8 mouse cellular contexts compared by ENCODE assay signal in the genomic region with DNA sequence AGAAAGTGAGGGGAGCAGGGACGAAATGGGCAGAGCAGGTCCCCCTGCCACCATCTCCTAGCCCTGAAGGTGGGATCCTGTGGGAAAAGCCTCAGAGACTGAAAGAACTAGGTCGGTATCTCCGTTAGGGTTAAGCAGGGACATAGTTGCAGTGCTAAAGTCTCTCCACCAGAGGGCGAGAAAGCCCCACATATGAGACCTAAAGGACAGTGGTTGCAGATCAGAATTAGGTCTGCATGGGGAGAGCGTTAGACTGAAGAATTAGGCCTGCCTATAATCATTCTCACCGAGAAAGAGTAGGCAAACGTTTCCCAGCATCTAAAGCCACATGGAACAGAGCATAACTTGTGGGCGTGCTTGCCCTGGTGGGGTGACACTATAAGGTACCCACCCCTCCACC.
DNase-seq lines count a peak whose midpoint lies in the region; ATAC-seq and TF ChIP-seq lines count a peak whose summit lies in the region.

No protein-coding gene starts in this region.

- WGBS in forebrain, embryonic 11.5 days, result 16% methylated on average over 8 of the region's 8 CpGs
- 16% methylated on average over 8 of the region's 8 CpGs for WGBS in hindbrain, embryonic 10.5 days
- 9% methylated on average over 8 of the region's 8 CpGs for WGBS in lung, adult 2 months

- H3K27me3 ChIP-seq in forebrain, embryonic 11.5 days (ENCODE audit: control insufficient read depth, insufficient read depth, low read length), result no peaks in the 10 kb centered on the region
- peaks cover 19% of the 10 kb centered on the region for H3K27me3 ChIP-seq in hindbrain, embryonic 10.5 days (ENCODE audit: insufficient read depth, poor library complexity, severe bottlenecking)

- H3K9ac ChIP-seq in ES-E14 (ENCODE audit: insufficient read depth, low read depth, low read length, poor library complexity, severe bottlenecking), result no peak overlapping the region
- no peak overlapping the region for H3K9ac ChIP-seq in forebrain, embryonic 11.5 days (ENCODE audit: low read length)

- TF ChIP-seq POLR2A in lung, adult 2 months (IDR thresholded peaks at IDR 0.05; ENCODE audit: borderline replicate concordance, extremely low read depth, low read depth, low read length), result no peak

- H3K36me3 ChIP-seq in ES-E14 (ENCODE audit: control insufficient read depth, insufficient read depth, low read length, poor library complexity, severe bottlenecking), result no peaks in the 10 kb centered on the region
- no peaks in the 10 kb centered on the region for H3K36me3 ChIP-seq in forebrain, embryonic 11.5 days (ENCODE audit: control insufficient read depth, insufficient read depth, low read length)
- H3K36me3 ChIP-seq in hindbrain, embryonic 10.5 days, result no peaks in the 10 kb centered on the region

- peaks cover 0 to under 1% of the 10 kb centered on the region in 2 experiments; a peak in 1 of 4 replicates for H3K4me1 ChIP-seq in ES-E14 (ENCODE audit: control insufficient read depth in 2 of 2, insufficient read depth in 2 of 2, low read length in 2 of 2, poor library complexity in 1 of 2)
- H3K4me1 ChIP-seq in forebrain, embryonic 11.5 days (replicated peaks; ENCODE audit: control insufficient read depth, insufficient read depth, low read length), result no peaks in the 10 kb centered on the region
- H3K4me1 ChIP-seq in hindbrain, embryonic 10.5 days (replicated peaks), result peaks cover 7% of the 10 kb centered on the region; the same call in 1 of the 2 replicates
- peaks cover 2% of the 10 kb centered on the region; the same call in 1 of the 2 replicates for H3K4me1 ChIP-seq in lung, adult 2 months (ENCODE audit: control insufficient read depth, insufficient read depth, low read length)

- DNase-seq in ES-E14 (ENCODE audit: low read depth, low spot score), result peak; percentile 66
- peak; percentile 80 for DNase-seq in c-Kit-negative CD71-positive TER-119-positive erythroid progenitor cells, embryonic 14.5 days (ENCODE audit: low read depth, low spot score)
- peak; percentile 79 for DNase-seq in forebrain, embryonic 11.5 days (ENCODE audit: low spot score)
- peak; percentile 78 for DNase-seq in hindbrain, embryonic 10.5 days (ENCODE audit: low spot score)
- DNase-seq in layer of hippocampus, adult 18-20 months (ENCODE audit: low spot score in 2 of 2), result peak; percentile 70 to 85
- peak; percentile 48 for DNase-seq in lung, adult 2 months
- peak; percentile 26 to 34 for DNase-seq in thymus, postnatal 36 days

- TF ChIP-seq CTCF in lung, adult 2 months (IDR thresholded peaks at IDR 0.05; ENCODE audit: insufficient read depth, low read length), result peak; percentile 57

- in situ Hi-C loops in ES-E14 (cut with MboI; ENCODE audit: low sequenced_read_pairs in 2 of 2, unreplicated experiment in 2 of 2), result loop anchor here in 1 of 2 experiments (10.0 to 25.0 kb wide), 2 partner anchors 174 to 927 kb away; partner anchors contain the start of gene Plxna4

- H3K4me2 ChIP-seq in forebrain, embryonic 11.5 days (ENCODE audit: low read depth, low read length, severe bottlenecking), result no peak overlapping the region

- ATAC-seq in forebrain, embryonic 11.5 days (replicated peaks; ENCODE audit: low FRiP score), result peak; percentile 61; the same call in 1 of the 2 replicates
- 0 out of 2 replicates have a peak, but pooled peaks have one; percentile 4 for ATAC-seq in neutrophil, adult 5-6 weeks (ENCODE audit: extremely low read depth, insufficient number of reproducible peaks, low FRiP score, poor library complexity, severe bottlenecking)

- no peak overlapping the region for H3K27ac ChIP-seq in ES-E14 (ENCODE audit: insufficient read depth, low read depth, low read length, poor library complexity, severe bottlenecking)
- H3K27ac ChIP-seq in forebrain, embryonic 11.5 days (ENCODE audit: low read depth, low read length), result no peak overlapping the region
- H3K27ac ChIP-seq in hindbrain, embryonic 10.5 days, result peak overlapping the region; percentile 2; the same call in 1 of the 2 replicates

- H3K4me3 ChIP-seq in ES-E14 (ENCODE audit: insufficient read depth in 1 of 2, low read depth in 1 of 2, low read length in 2 of 2, poor library complexity in 1 of 2, severe bottlenecking in 1 of 2), result no peak overlapping the region
- H3K4me3 ChIP-seq in forebrain, embryonic 11.5 days (ENCODE audit: low read depth, low read length), result no peak overlapping the region
- H3K4me3 ChIP-seq in hindbrain, embryonic 10.5 days, result no peak overlapping the region
- no peak overlapping the region for H3K4me3 ChIP-seq in lung, adult 2 months (replicated peaks; ENCODE audit: extremely low read depth, low read depth, low read length)

- H3K9me3 ChIP-seq in ES-E14 (ENCODE audit: control insufficient read depth, insufficient read depth, low read depth, low read length), result no peaks in the 10 kb centered on the region
- no peaks in the 10 kb centered on the region for H3K9me3 ChIP-seq in forebrain, embryonic 11.5 days (ENCODE audit: control insufficient read depth, low read length)
- no peaks in the 10 kb centered on the region for H3K9me3 ChIP-seq in hindbrain, embryonic 10.5 days

TF ChIP-seq in ES-E14, 5 proteins besides CTCF, POLR2A, EP300 and RAD21:
- TF ChIP-seq CHD2 (IDR thresholded peaks at IDR 0.05; ENCODE audit: low read depth, low read length) (no peak), HCFC1 (IDR thresholded peaks at IDR 0.05; ENCODE audit: borderline replicate concordance, insufficient read depth, low read length) (no peak), ZNF384 (IDR thresholded peaks at IDR 0.05; ENCODE audit: low read depth, low read length) (no peak), ZC3H11A (IDR thresholded peaks at IDR 0.05; ENCODE audit: borderline replicate concordance, low read depth, low read length) (peak; percentile 96)

Comparison
In these comparisons a context has a peak if more than half of its experiments do, and no peak if none do; other contexts are left out.
1. DNase-seq: peak in every context shown above with its lines; median percentile 80 in c-Kit-negative CD71-positive TER-119-positive erythroid progenitor cells, embryonic 14.5 days; 79 in forebrain, embryonic 11.5 days; 78 in hindbrain, embryonic 10.5 days; 78 in layer of hippocampus, adult 18-20 months; 66 in ES-E14; 48 in lung, adult 2 months; 30 in thymus, postnatal 36 days.